Mouse (Mus musculus) left cerebral cortex, adult 11 months (tissue): ENCODE results near the gene Spink4.
"Not testable (repeated sequence)": the region's sequence is repeated elsewhere in the genome, so short reads cannot be mapped to it uniquely, and the experiment has no call there.

Experiments
- DNase-seq: peaks from one replicate; pipeline ENCODE4 v3.0.0; 2022; ENCODE audit warnings: low spot score

Spink4 gene

GRCm38 (mm10) chr4:40906298-40906697 lies 13.6 kb upstream of the Spink4 start:
- DNase-seq, result no peak

- no peak for DNase-seq
These were observed 11.4 kb upstream of the Spink4 start for GRCm38 (mm10) chr4:40908261-40908969.

- DNase-seq, result no peak
These were observed 5.5 kb upstream of the Spink4 start for GRCm38 (mm10) chr4:40914287-40914867.

GRCm38 (mm10) chr4:40915947-40916346 lies 3.9 kb upstream of the Spink4 start:
- no peak for DNase-seq

GRCm38 (mm10) chr4:40916592-40917155 lies 3.2 kb upstream of the Spink4 start:
- DNase-seq, result no peak

DNA sequence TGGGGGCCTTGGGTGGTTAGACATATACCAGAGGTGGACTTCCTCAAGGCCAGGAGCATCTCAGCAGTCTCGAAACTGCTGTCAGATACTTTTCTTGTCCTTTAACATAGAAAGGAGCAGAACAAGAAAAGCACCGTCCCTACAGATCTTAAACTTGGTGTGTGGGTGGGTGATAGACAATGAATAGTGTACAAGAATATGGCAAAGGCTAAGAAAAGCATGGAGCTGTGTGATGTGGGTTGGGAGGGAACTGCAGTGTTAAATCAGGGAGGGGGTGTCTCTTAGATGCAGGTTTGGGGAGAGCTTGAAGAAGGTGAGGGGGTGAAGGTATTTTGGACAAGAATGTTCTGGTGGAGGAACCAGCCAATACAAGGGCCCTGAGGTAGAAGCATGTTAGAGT lies 724 bp downstream of the Spink4 start:
- peak; percentile 25 for DNase-seq

DNA sequence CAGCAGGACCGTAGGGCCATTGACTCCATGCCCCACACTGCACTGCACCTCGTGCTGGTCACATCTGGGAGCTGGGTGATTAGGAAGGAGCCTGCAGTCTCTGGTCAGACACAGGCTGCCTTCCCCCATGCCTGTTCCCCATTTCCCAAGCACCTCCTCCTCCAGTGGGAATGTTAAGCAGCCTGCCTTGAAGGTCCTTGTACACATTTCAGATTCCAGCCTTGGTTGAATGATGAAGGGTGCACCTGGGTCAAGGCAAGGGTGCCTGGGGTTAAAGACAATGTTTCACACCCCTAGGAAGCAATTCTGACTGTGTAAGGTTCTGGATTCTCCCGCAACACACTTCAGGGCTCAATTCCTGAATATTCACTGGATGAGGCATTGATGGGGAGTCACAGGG lies 1.4 kb downstream of the Spink4 start:
- no peak for DNase-seq

- no peak for DNase-seq
These were observed 3.3 kb downstream of the Spink4 start for GRCm38 (mm10) chr4:40923087-40923651.

GRCm38 (mm10) chr4:40925568-40925967 lies 5.7 kb downstream of the Spink4 start:
- DNase-seq, result no peak

DNA sequence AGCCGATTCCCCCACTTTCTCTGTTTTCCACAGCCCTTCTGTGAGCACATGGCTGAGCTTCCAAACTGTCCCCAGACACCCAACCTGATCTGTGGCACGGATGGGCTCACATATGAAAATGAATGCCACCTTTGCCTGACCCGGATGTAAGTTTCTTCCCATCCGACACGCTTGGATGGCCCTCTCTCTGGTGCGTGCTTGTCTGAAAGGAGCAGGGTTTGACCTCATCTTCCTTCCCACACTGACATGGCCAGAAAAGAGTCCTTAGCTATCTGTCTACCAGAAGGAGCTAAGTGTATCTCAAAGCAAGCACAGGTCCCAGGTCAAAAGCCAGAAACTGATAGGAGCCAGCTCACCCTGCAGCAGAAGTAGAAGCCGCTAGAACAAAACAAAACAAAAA lies 9.2 kb downstream of the Spink4 start:
- DNase-seq, result no peak

DNA sequence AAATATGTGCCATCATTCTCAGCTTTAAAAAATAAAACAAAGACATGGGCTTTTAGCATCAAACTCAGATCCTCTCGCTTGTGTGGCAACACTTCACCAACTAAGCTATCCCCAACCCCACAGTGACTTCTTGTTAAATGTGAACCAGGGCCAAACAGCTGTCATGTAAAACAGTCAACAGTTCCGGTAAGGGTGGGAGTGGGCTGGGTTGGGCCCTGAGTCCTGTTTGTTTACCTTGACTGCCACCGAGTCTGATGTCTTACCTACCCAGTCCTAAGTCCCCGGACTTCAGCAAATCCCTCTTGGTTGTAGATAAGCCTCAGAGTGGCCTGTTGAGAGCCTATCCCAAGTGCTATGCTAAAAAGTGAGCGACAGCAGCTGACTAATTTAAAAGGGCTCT lies 13.8 kb downstream of the Spink4 start:
- DNase-seq, result no peak

DNA sequence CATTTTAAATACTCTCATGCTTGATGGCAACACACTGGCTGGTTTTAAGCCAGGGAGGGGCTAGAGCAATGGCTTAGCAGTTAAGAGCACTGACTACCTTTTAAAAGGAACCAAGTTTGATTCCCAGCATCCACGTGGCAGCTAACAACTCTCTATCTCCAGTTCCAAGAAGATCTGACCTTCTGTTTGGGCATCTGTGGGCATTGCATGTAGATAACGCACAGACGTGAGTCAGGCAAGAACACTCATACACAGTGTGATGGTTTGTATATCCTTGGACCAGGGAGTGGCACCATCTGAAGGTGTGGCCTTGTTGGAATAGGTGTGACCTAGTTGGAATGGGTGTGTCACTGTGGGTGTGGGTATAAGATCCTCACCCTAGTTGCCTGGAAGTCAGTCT lies 14.5 kb downstream of the Spink4 start:
- not testable (repeated sequence) for DNase-seq

DNA sequence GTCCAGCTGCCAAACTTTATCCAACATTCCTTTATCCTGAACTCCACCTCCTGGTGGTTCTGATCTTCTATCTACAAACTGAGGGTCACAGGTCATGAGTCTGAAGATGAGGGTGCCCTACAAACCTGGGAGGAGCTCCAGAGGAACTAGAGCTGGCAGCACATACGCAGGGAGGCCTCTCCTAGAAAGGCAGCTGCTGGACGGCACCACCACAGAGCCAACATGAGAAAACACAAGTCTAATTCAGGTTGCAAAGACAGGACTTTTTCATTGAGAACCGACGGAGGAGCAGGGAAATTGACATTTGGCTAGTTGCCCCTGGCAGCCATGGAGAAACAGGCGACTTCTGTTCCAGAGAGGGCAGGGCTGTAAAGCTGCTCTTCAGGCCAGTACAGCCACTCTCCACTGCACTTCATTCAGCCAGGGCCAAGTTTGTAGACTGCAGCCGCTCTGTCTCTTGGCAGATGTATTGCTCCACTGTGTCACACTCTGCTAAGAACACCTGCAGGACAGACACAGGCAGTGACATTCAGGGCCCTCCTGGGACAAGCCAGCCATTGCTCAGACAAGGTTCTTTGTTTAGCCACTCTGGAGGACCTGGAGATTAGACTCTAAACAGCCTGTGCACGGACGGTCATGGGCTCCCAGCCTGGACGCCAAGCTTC lies 16.5 kb downstream of the Spink4 start:
- DNase-seq, result peak; percentile 49

- no peak for DNase-seq
These were observed 18.9 kb downstream of the Spink4 start for GRCm38 (mm10) chr4:40938793-40939192.

DNA sequence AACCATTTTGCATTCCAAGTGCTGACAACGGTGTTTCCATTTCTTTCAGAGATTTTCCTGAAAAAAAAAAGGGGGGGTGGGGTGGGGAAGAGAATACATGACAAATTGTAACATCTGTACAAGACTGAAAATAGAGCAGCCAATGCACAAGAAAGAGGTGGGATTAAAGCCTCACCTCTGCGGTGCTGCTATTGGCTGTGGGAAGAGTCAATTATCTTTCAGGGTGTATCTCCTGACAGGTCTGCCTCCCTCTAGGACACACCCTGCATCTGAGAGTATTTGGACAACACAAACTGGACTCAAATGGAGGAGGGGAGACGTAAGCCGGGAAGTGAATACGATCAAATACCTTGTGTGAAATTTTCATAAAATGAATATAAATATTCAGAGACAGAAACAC lies 23.8 kb downstream of the Spink4 start:
- DNase-seq, result no peak

- no peak for DNase-seq
These were observed 26.8 kb downstream of the Spink4 start for GRCm38 (mm10) chr4:40946516-40947121.

DNA sequence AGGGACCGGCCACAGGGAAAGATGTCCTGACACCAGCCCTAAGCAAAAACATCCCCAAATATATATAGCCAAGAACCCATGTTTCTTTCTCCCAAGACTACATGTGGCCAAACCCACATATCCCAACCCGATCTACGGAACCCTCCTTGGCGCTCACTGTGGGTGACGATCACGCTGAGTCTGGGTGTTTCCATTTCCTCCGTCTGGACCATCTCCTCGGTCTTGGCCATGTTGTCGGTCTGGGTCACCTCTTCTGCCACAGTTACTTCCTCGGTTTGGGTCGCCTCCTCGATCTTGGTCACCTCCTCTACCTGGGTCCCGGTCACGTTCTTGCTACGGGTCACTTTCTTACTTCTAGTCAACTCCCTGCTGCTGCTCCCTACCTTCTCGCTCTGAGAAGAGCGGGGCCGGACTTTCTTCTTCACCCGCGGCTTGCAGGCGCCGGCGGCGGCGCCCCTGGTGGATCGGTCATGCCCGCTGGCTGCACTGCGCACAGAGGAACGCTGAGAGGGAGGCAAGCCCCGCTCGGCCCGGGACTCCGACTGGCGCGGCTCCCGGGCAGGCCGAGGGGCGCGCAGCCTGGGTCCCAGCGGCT lies 27.8 kb downstream of the Spink4 start:
- peak; percentile 24 for DNase-seq

DNA sequence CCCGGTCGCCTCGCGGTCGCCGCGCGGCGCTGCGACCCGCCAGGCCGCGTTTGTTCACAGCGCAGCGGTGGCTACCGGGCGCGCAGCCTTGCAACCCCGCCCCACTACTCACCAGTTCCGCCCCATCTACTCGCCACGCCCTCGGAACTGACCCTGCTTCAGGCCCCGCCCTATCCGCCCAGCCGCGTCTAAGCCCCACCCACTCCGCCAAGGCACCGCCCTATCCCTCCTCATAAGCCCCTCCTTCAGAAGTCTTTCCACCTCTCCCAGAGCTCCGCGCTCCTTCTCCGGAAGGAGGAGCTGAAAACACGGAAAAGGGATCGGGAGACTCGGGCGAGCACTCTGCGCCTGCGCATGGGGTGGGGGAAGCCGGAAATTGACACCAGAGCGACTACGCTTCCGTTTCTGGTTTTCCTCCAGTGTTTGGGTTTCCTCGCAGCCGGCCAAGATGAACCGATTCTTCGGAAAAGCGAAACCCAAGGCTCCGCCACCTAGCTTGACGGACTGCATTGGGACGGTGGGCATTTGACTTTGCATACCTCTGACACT lies 28.4 kb downstream of the Spink4 start, which contains the start of the genes Bag1 and Chmp5:
TSS of gene Bag1 (minus strand) at position 135 of the 549 bp plus-strand sequence.
TSS of gene Chmp5 (plus strand) at position 248 of the 549 bp plus-strand sequence.
- peak; percentile 98 for DNase-seq

DNA sequence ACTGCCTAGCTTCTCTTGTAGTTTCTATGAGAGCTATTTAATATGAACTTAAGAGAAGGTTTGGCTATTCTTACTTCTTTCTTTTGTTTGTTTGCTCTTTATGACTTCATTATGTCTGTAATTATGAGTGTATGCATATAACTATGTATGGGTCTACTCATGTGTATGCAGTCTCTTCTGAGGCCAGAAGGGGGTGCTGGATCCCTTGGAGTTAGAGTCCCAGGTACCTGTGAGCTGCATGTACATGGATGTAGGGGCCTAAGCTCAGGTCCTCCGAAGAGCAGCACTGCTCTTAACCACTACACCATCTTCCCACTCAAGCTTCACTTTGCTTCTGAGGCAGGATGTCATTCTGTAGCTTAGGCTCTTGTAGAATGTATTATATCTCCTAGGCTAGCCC lies 33.7 kb downstream of the Spink4 start:
- no peak for DNase-seq

DNA sequence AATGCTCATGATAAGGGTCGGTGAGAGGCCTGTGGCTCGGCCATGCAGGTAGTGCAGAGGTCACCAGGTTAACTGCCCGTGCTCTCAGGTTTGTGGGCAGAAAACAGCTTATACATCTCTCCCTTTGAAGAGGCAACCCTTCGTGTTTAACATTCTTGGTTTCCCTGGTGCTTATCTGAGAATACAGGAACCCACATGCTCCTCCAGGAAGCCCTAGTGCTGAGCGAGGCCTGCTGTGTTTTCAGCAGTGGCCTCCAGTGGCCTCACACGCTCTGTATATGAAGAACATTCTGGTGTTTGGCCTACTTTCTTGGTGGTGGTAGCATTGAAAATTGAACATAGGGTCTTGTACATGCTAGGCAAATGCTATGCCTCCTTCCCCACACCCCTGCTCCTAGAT lies 36.1 kb downstream of the Spink4 start:
- no peak for DNase-seq

DNA sequence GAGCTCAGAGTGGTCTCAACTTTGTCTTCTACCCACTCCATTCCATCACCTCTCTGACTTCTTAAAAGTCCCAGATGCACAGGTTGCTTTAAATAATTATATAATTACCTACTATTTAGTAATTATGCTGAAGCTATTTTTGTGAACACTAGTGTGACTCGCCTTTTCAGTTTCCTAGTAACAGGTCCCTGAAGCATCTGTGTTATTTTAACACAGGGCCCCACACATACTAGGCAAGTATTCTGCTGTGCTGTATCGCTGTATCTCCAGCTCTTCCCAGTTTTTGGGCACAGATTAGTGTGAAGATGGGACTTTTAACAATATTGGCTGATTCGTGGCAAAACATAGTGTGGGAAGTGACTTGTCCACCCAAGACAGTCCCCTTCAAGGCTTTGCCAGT lies 43.7 kb downstream of the Spink4 start:
- DNase-seq, result no peak
